Mouse (Mus musculus) erythroblast, embryonic 14.5 days (primary cell): ENCODE results near the gene Plk1. TPM values are rescaled to one million over a fixed set of nuclear protein-coding genes. Genes with fewer than 3 reads are reported as not detected.

ENCODE experiments used
- H3K27me3 ChIP-seq: 2 replicates; pipeline ENCODE4 v1.6.1; 2012; ENCODE audit warnings: inconsistent platforms; ENCODE audit not compliant: control insufficient read depth
- H3K36me3 ChIP-seq: 2 replicates; pipeline ENCODE4 v1.6.1; 2012; ENCODE audit warnings: mild to moderate bottlenecking, inconsistent platforms; ENCODE audit not compliant: control insufficient read depth
- H3K4me1 ChIP-seq: 2 replicates; pipeline ENCODE4 v1.6.1; 2012; ENCODE audit warnings: inconsistent platforms; ENCODE audit not compliant: control insufficient read depth
- H3K4me3 ChIP-seq: replicated peaks from 2 replicates; pipeline ENCODE3; 2012; ENCODE audit warnings: moderate library complexity, mild to moderate bottlenecking, inconsistent platforms
- H3K9me3 ChIP-seq: 2 replicates; pipeline ENCODE4 v1.6.1; 2012; ENCODE audit warnings: low read length, inconsistent platforms, mixed read lengths; ENCODE audit not compliant: control insufficient read depth
- GATA1 ChIP-seq: IDR thresholded peaks from 2 replicates; pipeline ENCODE4 v1.6.1; 2012; ENCODE audit warnings: low read length, inconsistent platforms, mixed read lengths
- TAL1 ChIP-seq: IDR thresholded peaks from 3 replicates; pipeline ENCODE4 v1.6.1; 2012; ENCODE audit warnings: low read length, inconsistent platforms, mixed read lengths
- polyA plus RNA-seq: library from polyadenylated mRNA; stranded (reverse); fragments of >175 nt; gene quantifications from 2 replicates; pipeline ENCODE4 v1.2.3, GENCODE M21; 2012

Gene Plk1
- polyA plus RNA-seq, 1 experiment = 43.1 TPM

- Histone ChIP-seq H3K27me3 (no peaks in the 10 kb centered on the region), H3K9me3 (no peaks in the 10 kb centered on the region), H3K4me1 (no peaks in the 10 kb centered on the region), H3K36me3 (no peaks in the 10 kb centered on the region), H3K4me3 (no peak overlapping the region)
- TF ChIP-seq GATA1 (no peak), TAL1 (no peak)
These were observed 49.2 kb downstream of the Plk1 start for GRCm38 (mm10) chr7:122208276-122209021.

- no peak within 1 kb of the TSS for H3K4me3 ChIP-seq
- no peaks in the 10 kb centered on the region for H3K4me1 ChIP-seq
- peaks cover 2% of the 10 kb centered on the region; the same call in 1 of the 2 replicates for H3K27me3 ChIP-seq
- H3K36me3 ChIP-seq = no peaks in the 10 kb centered on the region
- no peak for TF ChIP-seq TAL1
- no peak for TF ChIP-seq GATA1
- H3K9me3 ChIP-seq = no peaks in the 10 kb centered on the region
These were observed 60.1 kb downstream of the Plk1 start, which contains the start of gene Chp2 for GRCm38 (mm10) chr7:122219315-122219801. Chp2 (plus strand) TSS chr7:122219496.

Other genes starting within 250 kb of the Plk1 start
- gene Cog7, start 177.7 kb upstream of the Plk1 start, polyA plus RNA-seq = 0.47 and 0.48 TPM in 2 replicates
- gene Gga2, start 138.2 kb upstream of the Plk1 start, polyA plus RNA-seq = 2.7 and 2.9 TPM in 2 replicates
- gene Ubfd1, start 92.3 kb upstream of the Plk1 start, polyA plus RNA-seq = 0.71 and 0.78 TPM in 2 replicates
- 0.10 and 0.21 TPM in 2 replicates for gene Ears2, start 92.2 kb upstream of the Plk1 start, polyA plus RNA-seq
- 79.8 and 110 TPM in 2 replicates for gene Ndufab1, start 57.6 kb upstream of the Plk1 start, polyA plus RNA-seq
- gene Palb2, start 26.5 kb upstream of the Plk1 start, polyA plus RNA-seq = 0.18 and 0.21 TPM in 2 replicates
- gene Dctn5, start 26.4 kb upstream of the Plk1 start, polyA plus RNA-seq = 0.54 and 0.77 TPM in 2 replicates
- gene Ern2, start 26.8 kb downstream of the Plk1 start, polyA plus RNA-seq = not detected in 2 replicates
- not detected in 2 replicates for gene Chp2, start 60.1 kb downstream of the Plk1 start, polyA plus RNA-seq
- gene Prkcb, start 129.3 kb downstream of the Plk1 start, polyA plus RNA-seq = 0.04 TPM in 1 of 2 replicates, not detected in the other